Mouse (Mus musculus) liver, embryonic 12.5 days (tissue): ENCODE data around the gene Kcnj10. TPM values are rescaled to one million over a fixed set of nuclear protein-coding genes. Genes with fewer than 3 reads are reported as not detected.

Experiments used
- ATAC-seq: fragments of 200-750 bp; cut with Nextera tagmentation; 2 replicates; pipeline ENCODE4 v1.8.0; 2017; ENCODE audit warnings: moderate number of reproducible peaks, mild to moderate bottlenecking, moderate library complexity
- H3K27ac ChIP-seq: fragments of 300-500 bp; sonication (generic); 2 replicates; pipeline ENCODE4 v1.5.1; 2016; ENCODE audit warnings: mild to moderate bottlenecking
- H3K27me3 ChIP-seq: fragments of 300-500 bp; sonication (generic); replicated peaks from 2 replicates; pipeline ENCODE4 v1.6.1; 2016; ENCODE audit warnings: mild to moderate bottlenecking, moderate library complexity
- H3K36me3 ChIP-seq: fragments of 300-500 bp; sonication (generic); 2 replicates; pipeline ENCODE4 v1.6.1; 2016; ENCODE audit warnings: mild to moderate bottlenecking, moderate library complexity
- H3K4me1 ChIP-seq: fragments of 300-500 bp; sonication (generic); 2 replicates; pipeline ENCODE4 v1.6.1; 2016
- H3K4me2 ChIP-seq: fragments of 300-500 bp; sonication (generic); 2 replicates; pipeline ENCODE4 v1.6.1; 2016; ENCODE audit warnings: mild to moderate bottlenecking, moderate library complexity
- H3K4me3 ChIP-seq: fragments of 300-500 bp; sonication (generic); 2 replicates; pipeline ENCODE4 v1.5.1; 2016; ENCODE audit warnings: mild to moderate bottlenecking, moderate library complexity
- H3K9ac ChIP-seq: fragments of 300-500 bp; sonication (generic); 2 replicates; pipeline ENCODE4 v1.6.1; 2016; ENCODE audit warnings: mild to moderate bottlenecking, moderate library complexity
- H3K9me3 ChIP-seq: fragments of 300-500 bp; sonication (generic); replicated peaks from 2 replicates; pipeline ENCODE4 v1.6.1; 2016; ENCODE audit warnings: mild to moderate bottlenecking, moderate library complexity
- WGBS: fragments of 180-500 bp; shearing (Covaris S2); methylation state at CpG from one replicate; pipeline ENCODE4 v1.1.7; 2016; ENCODE audit not compliant: insufficient replicate concordance; 5-methylcytosine and 5-hydroxymethylcytosine counted together
- polyA plus RNA-seq: library from polyadenylated mRNA; unstranded; fragments of >200 nt; fragmentation: Nextera tagmentation; extraction: Ambion mirVana; gene quantifications from 2 replicates; pipeline ENCODE4 v1.2.1, GENCODE M21; 2016

The Kcnj10 gene
- polyA plus RNA-seq, 1 experiment from 2014 or later: 0.02 TPM

DNA sequence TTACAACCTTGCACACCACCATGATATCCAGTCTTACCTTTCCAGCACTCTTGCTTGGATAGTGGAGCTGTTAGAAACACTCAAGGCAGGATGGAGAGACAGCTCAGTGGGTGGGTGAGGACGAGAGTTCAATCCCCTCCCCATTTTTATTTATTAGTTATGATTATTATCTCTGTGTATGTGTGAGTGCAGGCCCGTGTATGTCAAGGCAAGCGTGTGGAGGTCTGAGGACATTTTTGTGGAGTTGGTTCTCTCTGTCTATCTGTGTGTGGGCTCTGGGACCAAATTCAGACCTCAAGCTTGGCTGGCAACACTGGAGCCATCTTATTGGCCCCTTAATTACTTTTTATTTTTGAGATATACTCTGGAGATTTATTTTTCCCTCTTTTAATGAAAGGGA lies 77.6 kb downstream of the Kcnj10 start:
- Histone ChIP-seq H3K4me1 (no peaks in the 10 kb centered on the region), H3K4me3 (no peak overlapping the region), H3K4me2 (no peak overlapping the region), H3K27ac (no peak overlapping the region), H3K9ac (no peak overlapping the region), H3K27me3 (no peaks in the 10 kb centered on the region), H3K36me3 (no peaks in the 10 kb centered on the region), H3K9me3 (no peaks in the 10 kb centered on the region)
- no peak for ATAC-seq
- WGBS: 56% methylated on average over 3 of the region's 3 CpGs

DNA sequence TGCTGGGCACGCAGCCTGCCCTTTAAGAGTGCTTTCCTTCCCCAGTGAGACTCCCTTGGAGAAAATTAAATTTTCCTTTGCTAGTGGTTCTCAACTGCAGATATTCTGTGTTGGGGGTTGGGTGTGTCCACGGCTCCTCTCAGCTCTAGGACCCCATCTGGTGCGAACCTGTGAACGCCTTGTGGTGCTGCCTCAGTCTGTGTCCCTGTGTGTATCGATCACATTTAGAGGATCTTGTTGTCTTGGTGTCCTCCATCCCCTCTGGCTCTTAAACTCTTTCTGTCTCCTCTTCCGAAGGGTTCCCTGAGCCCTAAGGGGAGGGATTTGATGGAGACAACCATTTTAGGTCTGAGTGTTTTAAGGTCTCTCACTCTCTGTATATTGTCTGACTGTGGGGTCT lies 79.2 kb downstream of the Kcnj10 start:
- WGBS: 71% methylated on average over 6 of the region's 6 CpGs
- H3K36me3 ChIP-seq: no peaks in the 10 kb centered on the region
- no peaks in the 10 kb centered on the region for H3K9me3 ChIP-seq
- no peak overlapping the region for H3K27ac ChIP-seq
- no peak overlapping the region for H3K4me2 ChIP-seq
- no peak overlapping the region for H3K9ac ChIP-seq
- H3K4me3 ChIP-seq: no peak overlapping the region
- H3K4me1 ChIP-seq: no peaks in the 10 kb centered on the region
- H3K27me3 ChIP-seq: no peaks in the 10 kb centered on the region
- ATAC-seq: no peak

DNA sequence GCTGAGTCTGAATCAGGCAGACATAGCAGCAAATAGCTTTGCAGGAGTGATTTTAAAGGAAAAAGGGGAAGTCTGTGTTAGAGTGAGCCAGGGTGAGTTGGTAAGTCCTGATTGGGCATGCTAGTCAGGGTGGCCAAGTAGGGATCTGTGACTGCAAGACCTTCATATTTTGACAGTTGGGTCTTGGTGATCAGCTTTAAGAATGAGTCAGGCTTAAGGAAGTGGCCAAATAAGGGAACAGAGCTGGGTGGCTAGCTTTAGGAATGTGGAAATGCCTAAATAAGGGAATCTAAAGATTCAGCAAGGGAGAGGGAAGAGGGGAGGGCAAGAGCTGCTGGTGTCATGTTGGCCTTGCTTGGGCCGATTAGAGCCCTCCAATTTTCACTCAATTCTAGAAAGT lies 82.4 kb downstream of the Kcnj10 start:
- no peak overlapping the region for H3K27ac ChIP-seq
- no peaks in the 10 kb centered on the region for H3K4me1 ChIP-seq
- no peaks in the 10 kb centered on the region for H3K36me3 ChIP-seq
- no peaks in the 10 kb centered on the region for H3K9me3 ChIP-seq
- no peak overlapping the region for H3K9ac ChIP-seq
- no peak overlapping the region for H3K4me2 ChIP-seq
- no peaks in the 10 kb centered on the region for H3K27me3 ChIP-seq
- no peak overlapping the region for H3K4me3 ChIP-seq
- ATAC-seq: no peak
- 42% methylated on average over 1 of the region's 1 CpGs for WGBS

Other genes with a start within 250 kb of the Kcnj10 start
- gene Pex19, start 214.5 kb upstream of the Kcnj10 start, polyA plus RNA-seq: 55.0 and 56.8 TPM in 2 replicates
- gene Dcaf8, start 193.1 kb upstream of the Kcnj10 start, polyA plus RNA-seq: 77.8 and 82.3 TPM in 2 replicates
- 25.7 and 26.0 TPM in 2 replicates for gene Pea15a, start 134.4 kb upstream of the Kcnj10 start, polyA plus RNA-seq
- 0.08 and 0.32 TPM in 2 replicates for gene Casq1, start 121.3 kb upstream of the Kcnj10 start, polyA plus RNA-seq
- gene Atp1a4, start 82.8 kb upstream of the Kcnj10 start, polyA plus RNA-seq: not detected in 2 replicates
- 19.0 and 20.5 TPM in 2 replicates for gene Igsf8, start 79.6 kb upstream of the Kcnj10 start, polyA plus RNA-seq
- 0.24 and 0.36 TPM in 2 replicates for gene Atp1a2, start 43.1 kb upstream of the Kcnj10 start, polyA plus RNA-seq
- not detected in 2 replicates for gene Kcnj9, start 11.9 kb upstream of the Kcnj10 start, polyA plus RNA-seq
- 4.3 TPM in 2 replicates for gene Pigm, start 35.3 kb downstream of the Kcnj10 start, polyA plus RNA-seq
- 1.1 and 1.3 TPM in 2 replicates for gene Slamf9, start 134.1 kb downstream of the Kcnj10 start, polyA plus RNA-seq
- 3.9 and 4.2 TPM in 2 replicates for gene Igsf9, start 140.6 kb downstream of the Kcnj10 start, polyA plus RNA-seq
- gene Tagln2, start 158.8 kb downstream of the Kcnj10 start, polyA plus RNA-seq: 177 and 178 TPM in 2 replicates
- gene Cfap45, start 179.6 kb downstream of the Kcnj10 start, polyA plus RNA-seq: 0.55 and 0.79 TPM in 2 replicates
- not detected in 2 replicates for gene Vsig8, start 214.7 kb downstream of the Kcnj10 start, polyA plus RNA-seq
- gene Slamf8, start 249.4 kb downstream of the Kcnj10 start, polyA plus RNA-seq: not detected in 2 replicates